Mouse (Mus musculus) mesoderm, embryonic 11.5 days (tissue): ENCODE measurements around the gene Vdac1.

Experiments
- DNase-seq: peaks from one replicate; pipeline ENCODE4 v3.0.0-alpha.2; 2012; ENCODE audit warnings: low read depth, low spot score

Gene Vdac1

GRCm38 (mm10) chr11:52420296-52421052, 59.8 kb downstream of the Vdac1 start:
- DNase-seq: no peak

DNA sequence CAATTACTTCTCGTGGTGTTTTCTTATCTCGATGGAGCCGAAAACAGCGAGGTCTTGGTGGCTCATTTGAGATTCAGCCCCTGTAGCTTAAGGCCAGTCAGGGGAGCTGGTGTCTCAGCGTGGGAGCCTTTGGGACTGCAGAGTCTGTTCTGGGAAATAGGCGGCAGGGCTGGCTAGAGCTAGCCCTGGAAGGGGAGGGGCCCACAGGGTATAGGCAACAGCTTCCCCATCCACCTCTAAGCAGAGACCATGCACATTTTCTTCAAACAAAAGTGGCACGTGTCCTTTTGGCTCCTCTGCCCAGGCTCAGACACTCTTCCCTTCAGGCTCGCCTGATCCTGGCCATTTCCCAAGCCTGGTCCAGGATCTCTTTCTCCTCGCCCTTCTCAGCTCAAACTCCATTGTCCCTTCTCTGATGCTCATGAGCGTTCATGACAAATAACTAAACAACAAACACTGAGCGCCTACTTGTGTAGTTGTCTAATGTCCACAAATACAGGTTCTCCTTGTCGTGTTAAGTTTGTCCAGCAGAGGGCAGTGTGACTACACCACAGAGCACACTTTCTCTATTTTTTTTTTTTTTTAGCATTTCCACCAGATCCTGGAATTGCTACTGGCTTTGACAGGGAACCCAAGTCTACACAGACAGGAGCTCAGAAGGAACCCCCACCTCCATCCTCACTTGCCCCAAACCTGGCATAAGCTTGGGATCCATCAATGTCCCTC, 60.6 kb downstream of the Vdac1 start:
- peak; percentile 85 for DNase-seq

DNA sequence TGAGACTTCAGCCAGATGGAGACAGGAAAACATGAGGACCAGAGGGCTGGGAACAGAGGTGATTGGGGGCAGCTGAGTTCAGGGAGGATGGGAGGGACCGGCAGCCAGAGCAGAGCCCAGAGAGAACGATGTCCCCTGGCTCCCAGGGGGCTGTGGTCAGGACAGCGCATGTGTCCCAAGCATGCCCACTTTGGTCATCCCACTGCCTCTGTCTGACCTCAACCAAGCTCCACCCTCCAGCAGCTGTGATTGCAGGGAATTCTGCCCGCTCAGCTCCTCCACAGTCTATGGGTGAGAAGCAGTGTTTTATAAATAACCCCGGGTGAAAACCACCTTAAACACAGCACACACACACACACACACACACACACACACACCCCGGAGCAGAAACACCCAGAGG, 68.8 kb downstream of the Vdac1 start:
- DNase-seq: no peak

DNA sequence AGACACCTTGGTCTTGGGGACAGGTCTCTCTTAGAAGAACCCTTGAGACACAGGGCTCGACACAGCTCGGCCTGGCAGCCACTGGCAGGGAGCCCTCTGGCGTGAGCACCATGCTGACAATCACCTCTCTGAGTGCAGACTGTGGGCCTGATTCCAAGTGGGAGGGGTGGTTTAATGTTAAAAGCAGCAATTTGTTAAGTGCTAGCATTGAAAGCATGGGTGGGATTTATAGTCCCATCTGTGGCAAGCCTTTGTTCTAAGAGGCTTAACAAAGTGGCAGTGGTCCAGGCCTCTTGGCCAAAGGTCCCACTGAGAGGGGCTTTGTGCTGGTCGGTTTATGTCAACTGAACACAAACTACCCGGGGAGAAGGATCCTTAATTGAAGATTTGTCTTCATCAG, 70.9 kb downstream of the Vdac1 start:
- DNase-seq: no peak

DNA sequence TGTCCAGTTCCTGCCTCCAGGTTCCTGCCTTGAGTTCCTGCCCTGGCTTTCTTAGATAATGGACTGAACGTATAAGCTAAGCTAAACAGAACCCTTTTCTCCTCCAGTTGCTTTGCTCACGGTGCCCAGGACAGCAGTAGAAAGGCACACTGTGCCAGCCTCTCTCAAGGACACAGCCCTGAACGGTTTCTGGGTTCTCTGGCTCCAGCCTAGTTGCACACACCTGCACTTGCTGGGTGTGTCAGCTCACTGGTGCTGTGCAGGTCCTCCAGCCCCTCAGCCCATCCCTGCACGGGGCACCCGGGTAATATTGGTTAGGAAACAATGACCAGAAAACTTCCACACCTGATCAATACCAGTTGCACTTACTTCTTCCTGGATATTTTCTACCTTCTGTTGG, 71.5 kb downstream of the Vdac1 start:
- no peak for DNase-seq

GRCm38 (mm10) chr11:52433076-52433796, 72.6 kb downstream of the Vdac1 start:
- DNase-seq: no peak

DNA sequence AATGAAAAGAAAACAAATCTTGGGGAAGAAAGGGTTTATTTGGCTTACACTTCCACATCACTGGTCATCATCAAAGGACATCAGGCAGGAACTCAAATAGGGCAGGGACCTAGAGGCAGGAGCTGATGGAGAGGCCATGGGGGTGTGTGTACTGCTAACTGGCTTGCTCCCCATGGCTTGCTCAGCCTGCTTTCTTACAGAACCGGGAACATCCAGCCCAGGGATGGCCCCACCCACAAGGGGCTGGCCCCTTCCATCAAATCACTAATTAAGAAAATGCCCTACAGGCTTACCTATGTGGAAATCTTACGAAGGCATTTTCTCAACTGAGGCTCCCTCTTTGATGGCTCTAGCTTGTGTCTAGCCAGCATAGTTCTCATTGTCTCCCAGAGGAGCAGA, 73.1 kb downstream of the Vdac1 start:
- no peak for DNase-seq

DNA sequence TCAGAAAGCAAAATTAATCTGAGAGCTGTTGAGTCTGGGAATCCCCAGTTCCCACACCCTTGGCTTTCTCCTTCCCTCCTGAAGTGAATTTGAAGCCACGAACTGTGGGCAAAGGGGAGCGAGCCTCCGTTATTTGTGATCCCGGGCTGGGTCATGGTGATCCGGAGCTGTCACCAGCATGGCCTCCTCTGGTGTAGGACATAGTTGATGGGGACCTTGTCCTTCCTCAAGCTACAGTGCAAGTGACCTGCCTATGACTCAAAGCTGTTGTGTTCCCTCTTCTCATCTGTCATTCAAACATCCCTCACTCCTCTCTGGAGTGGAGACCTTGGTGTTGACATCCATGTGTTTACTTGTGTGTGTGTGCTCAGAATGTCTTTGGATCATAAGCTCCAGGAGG, 74.8 kb downstream of the Vdac1 start:
- DNase-seq: no peak

- DNase-seq: no peak
These were observed 76.5 kb downstream of the Vdac1 start for GRCm38 (mm10) chr11:52437123-52437522.
